In the genomic region with DNA sequence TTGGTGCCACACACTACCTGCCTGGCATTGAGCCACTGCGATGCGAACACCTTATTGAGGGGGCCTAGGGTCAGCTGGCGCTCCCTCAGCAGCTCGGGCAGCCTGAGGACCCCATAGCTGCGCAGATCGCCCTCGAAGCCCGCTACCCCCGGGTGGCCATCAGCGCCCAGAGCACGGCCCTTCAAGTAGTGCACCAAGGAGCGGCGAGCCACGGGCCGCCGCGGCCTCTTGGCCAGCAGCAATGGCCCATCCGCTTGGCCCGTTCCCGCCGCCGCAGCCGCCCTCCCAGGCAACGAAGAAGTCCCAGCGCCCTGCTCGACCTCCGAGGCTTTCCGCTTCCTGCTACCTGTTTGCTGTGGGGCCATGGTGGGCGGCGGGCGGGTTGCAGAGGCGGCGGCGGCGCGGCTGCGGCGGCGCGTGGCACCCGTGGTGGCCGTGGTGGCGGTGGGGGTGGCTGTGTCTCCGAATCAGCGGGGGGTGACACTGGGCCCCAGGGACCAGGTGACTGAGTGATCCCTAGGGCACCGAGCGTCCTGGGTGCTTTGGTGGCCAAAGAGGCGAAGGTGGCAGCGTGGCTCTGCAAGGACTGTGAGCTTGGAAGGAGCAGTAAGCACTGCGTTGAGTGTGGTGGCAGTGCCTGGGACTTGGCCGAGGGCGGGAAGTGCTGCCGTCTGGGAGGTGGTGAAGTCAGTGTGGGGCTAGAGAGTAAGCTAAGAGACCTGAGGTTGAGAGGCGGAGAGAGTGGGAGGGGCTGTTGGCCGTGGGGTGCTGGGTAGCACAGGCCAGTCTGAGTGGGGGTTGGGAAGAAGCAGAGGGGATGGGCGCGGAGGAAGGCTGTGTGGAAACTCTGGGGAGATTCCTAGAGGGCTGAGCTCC, we compare ENCODE assay signal across 8 mouse cellular contexts. TPM values are rescaled to one million over a fixed set of nuclear protein-coding genes. Genes with fewer than 3 reads are reported as not detected.
A peak's percentile ranks its signal among the peaks of the same experiment; 100 is the strongest.
DNase-seq lines count a peak whose midpoint lies in the region; ATAC-seq and TF ChIP-seq lines count a peak whose summit lies in the region.

A gene (minus strand): TSS at position 697 of the 876 bp plus-strand sequence.

- peak within 1 kb of the TSS; percentile 30 to 69 for H3K4me3 ChIP-seq in ES-E14 (ENCODE audit: insufficient read depth in 1 of 2, low read depth in 1 of 2, low read length in 2 of 2, poor library complexity in 1 of 2, severe bottlenecking in 1 of 2)
- H3K4me3 ChIP-seq in embryonic fibroblast, embryonic 13.5 days (ENCODE audit: insufficient read depth, low read length) = peak within 1 kb of the TSS; percentile 20
- H3K4me3 ChIP-seq in hindbrain, embryonic 16.5 days (ENCODE audit: low read length) = peak within 1 kb of the TSS; percentile 54
- H3K4me3 ChIP-seq in liver, embryonic 11.5 days (ENCODE audit: low read depth, low read length) = peak within 1 kb of the TSS; percentile 39

- WGBS in hindbrain, embryonic 16.5 days = 20% methylated on average over 39 of the region's 57 CpGs
- 10% methylated on average over 53 of the region's 57 CpGs for WGBS in liver, embryonic 11.5 days

- no peak for TF ChIP-seq POLR2A in embryonic fibroblast, embryonic 13.5 days (IDR thresholded peaks at IDR 0.05; ENCODE audit: low read depth, low read length)

- peak; percentile 13 for DNase-seq in adrenal gland, postnatal 14 days
- no peak for DNase-seq in adrenal gland, adult 2 months
- DNase-seq in ES-E14 (ENCODE audit: low read depth, low spot score) = no peak
- DNase-seq in liver, embryonic 11.5 days (ENCODE audit: low spot score) = peak; percentile 36
- DNase-seq in ovary, postnatal 14 days (ENCODE audit: low spot score) = peak; percentile 2
- DNase-seq in thymus, postnatal 10 days (ENCODE audit: low spot score in 2 of 2) = no peak

- peak within 1 kb of the TSS; percentile 73 for H3K9ac ChIP-seq in ES-E14 (ENCODE audit: insufficient read depth, low read depth, low read length, poor library complexity, severe bottlenecking)
- H3K9ac ChIP-seq in hindbrain, embryonic 16.5 days (ENCODE audit: low read depth, low read length) = peak within 1 kb of the TSS; percentile 71
- H3K9ac ChIP-seq in liver, embryonic 11.5 days (ENCODE audit: low read depth, low read length) = no peak within 1 kb of the TSS

- H3K9me3 ChIP-seq in ES-E14 (ENCODE audit: control insufficient read depth, insufficient read depth, low read depth, low read length) = no peaks in the 10 kb centered on the region
- H3K9me3 ChIP-seq in hindbrain, embryonic 16.5 days (ENCODE audit: control insufficient read depth, low read length) = no peaks in the 10 kb centered on the region
- no peaks in the 10 kb centered on the region for H3K9me3 ChIP-seq in liver, embryonic 11.5 days (ENCODE audit: control insufficient read depth, low read length)

- no peaks in the 10 kb centered on the region for H3K4me1 ChIP-seq in ES-E14 (ENCODE audit: control insufficient read depth in 2 of 2, insufficient read depth in 2 of 2, low read length in 2 of 2, poor library complexity in 1 of 2)
- H3K4me1 ChIP-seq in embryonic fibroblast, embryonic 13.5 days (ENCODE audit: control insufficient read depth, insufficient read depth, low read length) = no peaks in the 10 kb centered on the region
- H3K4me1 ChIP-seq in hindbrain, embryonic 16.5 days (ENCODE audit: control insufficient read depth, insufficient read depth, low read depth, low read length) = no peaks in the 10 kb centered on the region
- H3K4me1 ChIP-seq in liver, embryonic 11.5 days (replicated peaks; ENCODE audit: control insufficient read depth, insufficient read depth, low read length) = no peaks in the 10 kb centered on the region

- peak within 1 kb of the TSS; percentile 67 for H3K4me2 ChIP-seq in hindbrain, embryonic 16.5 days (ENCODE audit: low read length)
- peak within 1 kb of the TSS; percentile 56 for H3K4me2 ChIP-seq in liver, embryonic 11.5 days

- no peaks in the 10 kb centered on the region for H3K27me3 ChIP-seq in hindbrain, embryonic 16.5 days (replicated peaks; ENCODE audit: control insufficient read depth, insufficient read depth, low read length)
- H3K27me3 ChIP-seq in liver, embryonic 11.5 days (replicated peaks; ENCODE audit: control insufficient read depth, insufficient read depth, low read length) = no peaks in the 10 kb centered on the region

- H3K27ac ChIP-seq in ES-E14 (ENCODE audit: insufficient read depth, low read depth, low read length, poor library complexity, severe bottlenecking) = no peak within 1 kb of the TSS
- H3K27ac ChIP-seq in embryonic fibroblast, embryonic 13.5 days (ENCODE audit: insufficient read depth, low read length) = no peak within 1 kb of the TSS
- H3K27ac ChIP-seq in hindbrain, embryonic 16.5 days (ENCODE audit: low read depth, low read length) = no peak within 1 kb of the TSS
- H3K27ac ChIP-seq in liver, embryonic 11.5 days (ENCODE audit: low read depth, low read length) = no peak within 1 kb of the TSS

- no peaks in the 10 kb centered on the region for H3K36me3 ChIP-seq in ES-E14 (ENCODE audit: control insufficient read depth, insufficient read depth, low read length, poor library complexity, severe bottlenecking)
- H3K36me3 ChIP-seq in hindbrain, embryonic 16.5 days (ENCODE audit: control insufficient read depth, insufficient read depth, low read length) = no peaks in the 10 kb centered on the region
- H3K36me3 ChIP-seq in liver, embryonic 11.5 days (ENCODE audit: control insufficient read depth, insufficient read depth, low read length) = no peaks in the 10 kb centered on the region

- ATAC-seq in hindbrain, embryonic 16.5 days = peak; percentile 93
- peak; percentile 51 for ATAC-seq in liver, embryonic 11.5 days (replicated peaks; ENCODE audit: low FRiP score)

- no peak for TF ChIP-seq CTCF in embryonic fibroblast, embryonic 13.5 days (IDR thresholded peaks at IDR 0.05; ENCODE audit: borderline replicate concordance, insufficient read depth, low read length)

- in situ Hi-C loops in ES-E14 (cut with MboI; ENCODE audit: low sequenced_read_pairs in 2 of 2, unreplicated experiment in 2 of 2) = no loop called here

TF ChIP-seq in ES-E14, 5 proteins besides CTCF, POLR2A, EP300 and RAD21:
- no peak for TF ChIP-seq ZC3H11A (IDR thresholded peaks at IDR 0.05; ENCODE audit: borderline replicate concordance, low read depth, low read length)
- TF ChIP-seq ZNF384 (IDR thresholded peaks at IDR 0.05; ENCODE audit: low read depth, low read length) = no peak
- no peak for TF ChIP-seq CHD2 (IDR thresholded peaks at IDR 0.05; ENCODE audit: low read depth, low read length)
- no peak for TF ChIP-seq MAFK (IDR thresholded peaks at IDR 0.05; ENCODE audit: insufficient read depth, low read depth, low read length)
- TF ChIP-seq HCFC1 (IDR thresholded peaks at IDR 0.05; ENCODE audit: borderline replicate concordance, insufficient read depth, low read length) = no peak

RNA-seq across cellular contexts. Expression of the gene that starts here (rescaled TPM):
- 0.11 TPM in 1 of 2 replicates, not detected in the other for total RNA-seq in adrenal gland, postnatal 14 days (2021)
- not detected for total RNA-seq in adrenal gland, adult 2 months (2021)
- 0.20 TPM in 1 of 2 replicates, not detected in the other for polyA plus RNA-seq in adrenal gland, adult 2 months (2012; rRNA removed)
- 0.05 and 0.18 TPM in 2 replicates for total RNA-seq in ES-E14 (2012; rRNA removed)
- 0.42 TPM in 1 of 2 replicates, not detected in the other for polyA plus RNA-seq in embryonic fibroblast, embryonic 13.5 days (2011; ENCODE audit: insufficient read length, low read depth, missing spikeins)
- polyA plus RNA-seq in hindbrain, embryonic 16.5 days (2015; fragmentation: Nextera tagmentation; extraction: Ambion mirVana) = 2.1 and 2.2 TPM in 2 replicates
- 0.53 and 0.90 TPM in 2 replicates for polyA plus RNA-seq in liver, embryonic 11.5 days (2014; fragmentation: Nextera tagmentation; extraction: Ambion mirVana)

Comparison
In these comparisons a context has a peak if more than half of its experiments do, and no peak if none do; other contexts are left out.
1. Peak in DNase-seq in adrenal gland, postnatal 14 days; RNA of the gene not detected or under 1 TPM.
2. Peak in DNase-seq, ATAC-seq, H3K4me3 ChIP-seq and H3K4me2 ChIP-seq in liver, embryonic 11.5 days; RNA of the gene not detected or under 1 TPM.